Mouse (Mus musculus): ENCODE measurements at regions not wholly inside any gene's neighbourhood (a gene's known extent, or its start where the extent isn't known, plus 50 kb on each side); places are given as distances from the start of the nearest gene placed in this dataset.
A peak's percentile ranks its signal among the peaks of the same experiment; 100 is the strongest.

GRCm38 (mm10) chr8:92064175-92064821 is 262.4 kb upstream of the Irx3 start:
- peak; percentile 66 to 68 for DNase-seq

- peak in 1 of 2 experiments; percentile 34 for DNase-seq
Measured at GRCm38 (mm10) chr8:92063333-92063732, 261.5 kb upstream of the Irx3 start.

DNA sequence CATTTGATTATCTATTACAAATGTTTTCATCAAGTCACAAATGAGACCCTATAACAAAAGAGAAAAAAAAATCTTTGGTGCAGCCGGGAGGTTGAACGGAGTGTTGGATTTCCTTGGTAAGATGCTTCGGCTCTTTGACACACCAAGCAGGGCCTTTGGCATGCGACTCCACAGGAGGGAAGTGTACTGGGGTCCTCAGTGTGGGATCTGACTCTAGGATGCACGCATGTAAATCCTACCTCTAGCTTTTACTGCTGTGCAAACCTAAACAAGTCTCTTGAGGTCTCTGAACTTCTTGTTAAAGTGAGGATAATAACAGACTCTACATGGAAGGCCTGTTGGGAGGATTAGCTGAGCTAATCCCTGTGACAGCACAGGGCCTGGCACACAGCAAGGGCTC is 257.6 kb upstream of the Irx3 start:
- DNase-seq: no peak

DNA sequence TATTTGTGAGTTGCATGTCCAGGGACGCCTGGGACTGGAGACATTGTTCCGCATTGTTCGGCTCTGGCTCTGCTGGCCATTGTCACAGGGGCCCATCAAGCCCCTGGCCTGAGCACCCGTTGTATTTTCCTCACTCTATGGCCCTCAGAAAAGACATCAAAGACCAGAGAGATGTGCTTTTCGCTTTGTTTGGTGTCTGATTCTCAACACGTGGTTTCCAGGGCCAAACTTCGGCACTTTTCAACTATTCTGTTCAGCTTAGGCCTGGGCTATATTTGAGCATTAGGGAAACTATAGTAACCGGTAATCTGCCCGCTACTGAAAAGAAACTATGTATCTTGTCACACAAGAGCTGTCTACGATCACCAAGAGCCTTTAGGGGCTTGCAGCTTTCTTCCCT is 257.1 kb upstream of the Irx3 start:
- DNase-seq: no peak

DNA sequence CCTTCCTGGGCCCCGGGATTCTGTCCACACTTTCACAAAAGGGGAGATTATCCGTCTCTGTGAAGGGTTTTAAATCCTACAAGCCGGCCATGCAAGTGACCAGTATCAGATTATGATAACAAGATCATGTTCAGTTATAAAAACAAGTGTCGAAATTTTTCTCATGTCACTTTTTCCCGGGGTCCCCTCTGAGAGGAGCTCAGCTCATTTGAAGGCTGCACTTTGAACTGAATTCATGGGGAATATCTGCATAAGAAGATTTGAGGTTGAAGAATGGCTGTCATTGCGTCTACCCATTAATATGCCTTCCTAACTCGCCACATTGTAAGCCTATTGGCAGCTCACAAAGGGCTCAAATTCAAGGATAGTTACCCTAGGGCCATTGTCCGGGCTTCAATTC is 256.0 kb upstream of the Irx3 start:
- DNase-seq: no peak

DNA sequence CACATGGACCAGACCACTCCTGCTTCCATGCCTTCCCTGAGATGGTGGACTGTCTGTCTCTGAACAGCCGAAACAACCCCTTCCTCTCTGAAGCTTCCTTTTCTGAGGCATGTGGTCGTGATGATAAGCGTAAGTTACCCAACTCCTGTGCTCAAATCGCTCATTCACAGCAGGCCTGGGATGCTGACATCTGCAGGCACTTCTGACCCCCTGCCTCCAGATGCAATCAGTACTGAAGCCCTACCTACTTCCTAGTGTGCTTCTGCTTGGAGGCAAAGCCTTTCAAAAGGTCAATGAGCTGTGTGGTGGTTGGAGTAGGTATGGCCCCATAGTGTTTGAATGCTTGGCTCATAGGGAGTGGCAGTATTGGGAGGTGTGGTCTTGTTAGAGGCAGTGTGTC is 253.7 kb upstream of the Irx3 start:
- no peak for DNase-seq

DNA sequence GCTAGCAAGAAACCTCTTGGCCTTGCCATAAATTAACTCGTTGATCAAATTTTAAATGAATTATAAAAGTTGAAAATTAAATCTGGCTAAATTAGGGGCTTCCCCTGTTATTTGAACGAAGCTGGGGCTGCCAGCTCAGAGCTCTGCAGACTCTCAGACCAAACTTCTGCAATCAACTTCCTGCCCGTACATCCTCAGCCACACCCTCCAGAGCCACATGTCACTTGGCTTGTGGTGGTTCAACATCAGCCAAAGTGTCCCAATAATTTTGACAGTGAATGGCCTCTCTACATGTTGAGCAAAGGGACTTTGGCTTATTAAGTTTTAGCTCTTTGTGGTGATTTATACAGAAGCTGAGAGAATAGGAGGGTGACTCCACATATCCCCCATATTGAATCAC is 242.8 kb upstream of the Irx3 start:
- DNase-seq: no peak

GRCm38 (mm10) chr8:92042951-92043350 is 241.1 kb upstream of the Irx3 start:
- no peak for DNase-seq

- DNase-seq: peak; percentile 15 to 20
Measured at GRCm38 (mm10) chr8:92029954-92030353, 228.1 kb upstream of the Irx3 start.

DNA sequence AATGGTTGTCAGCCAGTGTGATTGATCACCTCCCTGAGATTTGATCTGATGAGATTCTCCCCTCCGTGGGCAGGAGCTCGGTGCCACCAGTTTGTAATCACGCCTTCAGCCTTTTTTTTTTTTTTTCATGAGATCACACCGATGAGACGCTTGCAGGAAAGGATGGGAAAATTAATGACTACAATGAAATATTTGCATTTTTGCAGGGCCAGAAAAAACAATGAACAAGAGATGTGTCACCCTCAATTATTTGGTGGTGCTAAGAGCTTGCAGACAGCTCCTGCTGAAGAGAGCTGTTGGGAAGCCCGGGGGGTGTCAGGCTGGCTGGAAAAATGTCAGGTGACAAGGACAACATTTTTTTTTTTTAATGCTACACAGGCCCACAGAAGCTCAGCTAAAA is 227.6 kb upstream of the Irx3 start:
- DNase-seq: no peak

GRCm38 (mm10) chr8:92028308-92028707 is 226.4 kb upstream of the Irx3 start:
- DNase-seq: no peak

DNA sequence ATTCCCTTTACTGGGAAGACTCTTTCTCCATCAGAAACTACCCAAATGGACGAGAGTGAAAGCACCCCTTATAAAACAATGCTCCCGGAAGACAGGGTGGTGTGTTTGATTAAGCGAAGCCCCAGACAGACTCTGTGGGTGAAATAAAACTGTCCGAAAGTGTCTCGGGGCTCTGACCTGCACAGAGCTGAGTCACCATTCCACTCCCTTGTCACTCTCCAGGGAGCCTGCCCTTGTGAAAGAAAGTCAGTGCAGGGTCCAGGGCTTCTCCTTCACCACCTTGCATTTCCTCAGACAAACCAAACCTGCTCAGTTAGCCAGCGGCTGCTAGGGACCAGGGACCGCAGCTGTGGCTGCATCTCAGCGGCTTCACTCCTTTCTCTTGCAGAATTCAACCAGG is 222.3 kb upstream of the Irx3 start:
- no peak for DNase-seq

DNA sequence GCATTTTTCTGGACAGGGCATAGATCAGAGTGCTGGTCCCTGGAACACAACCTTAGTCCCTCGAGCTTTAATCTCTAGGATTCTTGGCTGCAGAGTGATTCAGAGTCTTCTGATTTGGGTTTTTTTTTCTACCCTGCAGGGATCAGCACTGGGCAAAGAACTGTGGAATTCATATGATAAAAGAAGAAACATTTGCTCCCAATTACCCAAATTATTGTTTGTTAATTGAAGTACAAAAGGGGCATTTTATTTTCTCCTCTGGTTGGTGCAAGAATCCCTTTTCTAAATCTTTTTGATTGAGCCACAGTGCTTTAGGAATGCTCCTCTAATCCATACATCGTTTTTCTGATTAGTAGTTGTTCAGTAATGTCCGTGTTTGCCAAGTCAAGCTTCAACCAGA is 219.7 kb upstream of the Irx3 start:
- DNase-seq: no peak

- DNase-seq: no peak
Measured at GRCm38 (mm10) chr8:92014704-92015103, 212.8 kb upstream of the Irx3 start.

DNA sequence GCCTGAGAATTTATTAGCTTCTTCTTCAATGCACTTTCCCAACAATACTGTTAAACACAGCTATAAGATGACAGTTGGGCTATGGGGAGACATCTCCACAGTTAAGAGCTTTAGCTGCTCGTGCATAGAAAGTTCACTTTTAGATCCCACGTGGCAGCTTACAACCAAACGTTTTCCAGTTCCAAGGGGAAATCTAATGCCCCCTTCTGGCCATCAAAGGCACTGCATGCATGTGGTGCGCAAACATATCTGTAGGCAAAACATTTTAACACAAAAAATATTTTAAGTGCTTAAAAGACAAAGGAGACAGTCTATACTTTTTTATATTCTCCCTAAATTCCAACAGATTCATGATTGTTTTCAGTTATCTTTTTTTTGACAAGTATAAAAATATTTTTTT is 211.3 kb upstream of the Irx3 start:
- no peak for DNase-seq

DNA sequence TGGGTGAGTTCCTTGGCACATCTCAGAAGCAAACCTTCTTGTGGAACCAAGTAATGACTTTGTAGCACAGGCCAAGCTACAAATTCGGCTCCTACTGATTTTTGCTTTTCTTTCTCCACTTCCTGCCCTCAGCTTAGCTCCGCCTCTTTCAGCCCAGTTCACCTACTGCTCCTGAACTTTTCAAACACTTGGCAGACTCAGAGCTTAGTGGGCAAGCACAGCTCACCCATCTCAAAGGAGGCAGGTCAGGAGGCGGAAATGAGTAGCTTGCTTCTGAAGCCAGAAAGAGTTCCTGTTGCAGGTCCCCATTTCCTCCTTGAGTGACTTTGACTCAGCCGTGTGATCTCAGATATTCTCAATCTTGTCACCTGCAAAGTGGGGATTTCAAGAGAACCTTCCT is 208.5 kb upstream of the Irx3 start:
- no peak for DNase-seq

DNA sequence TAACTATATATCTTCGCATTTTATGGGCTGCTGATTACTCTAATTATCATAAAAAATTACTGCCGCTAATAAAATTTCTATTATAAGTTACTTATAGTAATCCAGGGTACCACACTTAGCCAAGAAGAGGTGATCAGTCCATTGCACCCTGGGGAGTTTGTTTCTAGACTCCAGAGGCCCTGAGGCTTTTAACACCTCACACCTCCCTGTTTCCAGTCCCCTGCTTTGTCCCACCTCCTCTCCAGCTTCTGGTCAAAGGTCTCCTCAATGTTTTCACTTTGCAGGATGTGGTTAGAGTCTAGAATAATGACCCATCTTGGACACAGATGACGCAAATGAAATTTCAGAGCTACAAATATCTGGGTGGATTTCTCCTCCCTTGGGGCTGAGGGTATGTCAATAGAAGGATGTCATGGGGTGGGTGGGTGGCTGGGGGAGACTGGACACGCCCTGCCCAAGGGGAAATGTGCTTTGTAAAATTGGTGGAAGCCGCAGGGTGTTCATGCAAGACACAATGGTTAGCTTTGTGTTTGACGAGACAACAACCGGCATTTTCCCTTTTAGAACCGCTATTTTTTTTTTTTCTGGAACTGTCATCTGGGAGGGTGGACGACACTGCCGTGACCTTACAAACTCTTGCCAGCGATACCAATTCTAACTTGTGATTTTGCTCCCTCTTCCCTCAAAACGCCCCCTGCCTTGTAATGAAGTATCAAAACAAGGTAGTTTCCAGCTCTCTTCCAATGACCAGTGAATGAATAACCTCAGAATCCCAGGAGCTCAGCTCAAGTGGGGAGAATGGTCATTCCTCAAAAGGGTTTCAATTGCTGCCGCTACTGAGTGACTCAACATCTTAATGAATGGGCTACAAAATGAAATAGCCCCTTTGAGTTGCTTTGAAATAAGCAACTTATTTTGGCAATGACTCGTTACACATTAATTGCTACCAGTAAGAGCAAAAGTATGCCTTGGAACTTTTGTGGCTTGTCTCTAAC is 207.0 kb upstream of the Irx3 start:
- no peak for DNase-seq

GRCm38 (mm10) chr8:92005091-92005490 is 203.2 kb upstream of the Irx3 start:
- DNase-seq: no peak

GRCm38 (mm10) chr8:92004532-92004931 is 202.7 kb upstream of the Irx3 start:
- DNase-seq: no peak

DNA sequence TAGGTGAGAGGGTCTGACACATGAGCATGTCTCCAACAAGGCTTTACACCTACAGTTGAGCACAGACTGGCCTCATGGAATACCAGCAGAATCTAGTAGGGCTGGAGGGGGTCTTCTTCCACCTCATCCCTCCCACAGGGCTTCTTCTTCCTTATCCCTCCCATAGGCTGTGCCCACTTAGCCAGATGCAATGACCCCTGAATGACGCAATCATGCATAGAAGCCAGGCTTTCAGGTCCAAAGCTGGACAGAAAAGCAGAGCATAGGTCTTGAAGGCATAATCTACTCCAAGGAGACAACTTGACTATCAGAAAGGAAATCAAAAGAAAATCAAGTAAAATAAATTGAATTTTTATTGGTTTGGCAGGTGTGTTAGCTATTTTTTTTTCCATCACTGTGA is 198.5 kb upstream of the Irx3 start:
- DNase-seq: no peak

GRCm38 (mm10) chr8:91999661-92000060 is 197.8 kb upstream of the Irx3 start:
- DNase-seq: no peak

- DNase-seq: no peak
Measured at GRCm38 (mm10) chr8:91999189-91999588, 197.3 kb upstream of the Irx3 start.

DNA sequence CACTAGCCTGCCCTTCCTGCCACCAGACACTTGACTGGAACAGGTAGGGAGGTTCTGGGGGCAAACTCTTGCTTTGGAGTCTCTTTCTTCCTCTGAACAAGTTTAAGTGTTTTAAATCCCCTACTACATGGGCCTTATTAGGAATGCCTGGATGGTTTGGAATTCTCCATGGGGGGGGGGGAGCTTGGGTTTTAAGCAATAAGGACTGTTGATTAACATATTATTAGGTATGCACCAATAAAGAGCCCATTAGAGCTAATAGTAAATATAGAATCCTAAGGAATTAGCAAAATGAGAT is 196.0 kb upstream of the Irx3 start:
- DNase-seq: no peak
